Mouse (Mus musculus) MEL-GATA-1-ER (cell line): ENCODE measurements around the gene 0610040J01Rik.
A peak's percentile ranks its signal among the peaks of the same experiment; 100 is the strongest.

ENCODE experiments used
- DNase-seq: peaks from one replicate; pipeline ENCODE4 v3.0.0-alpha.2; 2012; ENCODE audit warnings: low read depth; ENCODE audit errors: extremely low read depth

0610040J01Rik gene

DNA sequence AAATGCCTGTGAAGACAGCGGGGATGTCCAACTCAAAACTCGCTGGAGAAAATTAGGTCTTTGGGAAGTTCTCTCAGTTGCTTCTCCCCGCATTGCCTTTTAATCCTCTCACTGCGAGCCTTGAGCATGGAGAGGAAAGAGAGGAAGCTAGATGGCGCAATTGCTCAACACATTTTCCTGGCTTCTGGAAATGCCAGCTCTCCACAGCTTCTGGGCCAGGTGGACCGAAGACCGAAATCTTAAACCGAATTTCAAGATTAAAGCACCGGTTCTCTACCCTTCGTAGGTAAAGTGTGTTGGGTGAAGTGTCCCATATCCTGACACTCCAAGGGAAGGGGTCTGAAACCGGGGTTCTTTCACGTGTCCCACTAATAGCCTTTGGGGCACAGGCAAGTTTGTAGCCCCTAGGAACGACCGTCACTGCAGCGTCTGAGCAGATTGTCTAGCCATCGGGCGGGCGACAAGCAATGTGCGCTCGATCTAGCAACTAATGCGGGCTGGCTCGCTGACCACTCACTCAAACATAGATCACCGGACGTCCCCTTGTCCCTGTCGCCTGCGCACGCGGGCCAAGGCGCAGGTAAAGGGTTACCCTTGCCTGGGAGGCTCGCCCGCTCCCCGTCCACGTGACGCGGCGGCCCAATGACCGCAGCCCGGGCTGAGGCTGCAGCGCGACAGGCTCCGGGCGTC is at the start of gene 0610040J01Rik:
Gene 0610040J01Rik, plus strand, starts transcription at position 545 of the 690 bp plus-strand sequence.
- no peak for DNase-seq

DNA sequence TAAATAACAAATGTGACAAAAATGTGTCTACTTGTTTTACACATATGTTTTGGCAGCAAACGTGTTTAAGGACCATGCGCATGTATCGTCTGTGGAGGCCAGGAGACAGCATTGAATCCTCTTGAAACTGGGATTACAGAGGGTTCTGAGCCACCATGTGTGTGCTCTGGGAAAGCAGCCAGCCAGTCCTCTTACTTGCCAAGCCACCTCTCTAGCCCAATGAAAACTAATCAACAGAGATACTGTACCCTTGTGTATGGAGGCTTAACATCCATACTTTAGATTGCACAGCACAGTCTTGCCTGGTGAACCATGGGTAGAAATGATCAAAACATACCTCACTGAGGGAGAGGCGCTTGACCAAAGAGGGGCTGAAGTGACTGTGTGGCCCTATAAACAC is 46.3 kb upstream of the 0610040J01Rik start:
- DNase-seq = no peak

DNA sequence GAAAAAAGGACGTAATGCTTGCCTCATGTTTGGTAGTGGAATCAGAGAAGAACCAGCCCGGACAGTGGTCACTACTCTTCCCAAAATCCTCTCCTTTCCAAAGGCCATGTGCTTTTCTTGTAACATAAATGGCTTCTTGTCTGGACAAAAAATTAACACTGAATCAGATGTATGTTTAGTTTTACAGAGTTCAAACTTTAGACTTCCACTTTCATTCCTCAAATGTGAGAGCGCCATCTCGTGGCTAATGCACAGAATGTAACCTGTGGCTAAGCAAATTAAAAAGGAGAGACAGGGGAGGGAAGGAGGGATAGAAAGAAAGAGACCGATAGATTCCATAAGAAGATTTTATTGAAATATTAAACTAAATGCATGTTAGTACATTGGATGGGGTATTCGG is 45.4 kb upstream of the 0610040J01Rik start:
- peak; percentile 39 for DNase-seq

DNA sequence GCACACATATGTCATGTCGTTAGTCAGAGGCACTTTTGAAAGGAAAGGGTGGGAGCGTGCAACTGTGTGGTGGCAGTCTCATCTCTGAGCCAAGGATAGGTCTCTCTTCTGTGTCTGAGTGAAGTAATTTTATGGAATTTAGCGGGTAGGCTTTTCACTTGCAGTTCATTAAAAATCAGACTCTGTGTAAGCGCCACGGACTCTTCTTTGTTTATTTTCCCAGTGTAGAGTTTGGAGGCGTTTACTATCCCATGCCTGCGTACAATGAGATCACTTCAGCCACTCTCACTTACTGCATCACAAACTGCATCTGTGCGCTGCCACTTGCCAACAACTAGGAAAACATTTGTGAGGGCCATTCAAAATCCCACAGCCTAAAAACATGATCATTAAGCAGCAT is 44.7 kb upstream of the 0610040J01Rik start:
- DNase-seq = no peak

DNA sequence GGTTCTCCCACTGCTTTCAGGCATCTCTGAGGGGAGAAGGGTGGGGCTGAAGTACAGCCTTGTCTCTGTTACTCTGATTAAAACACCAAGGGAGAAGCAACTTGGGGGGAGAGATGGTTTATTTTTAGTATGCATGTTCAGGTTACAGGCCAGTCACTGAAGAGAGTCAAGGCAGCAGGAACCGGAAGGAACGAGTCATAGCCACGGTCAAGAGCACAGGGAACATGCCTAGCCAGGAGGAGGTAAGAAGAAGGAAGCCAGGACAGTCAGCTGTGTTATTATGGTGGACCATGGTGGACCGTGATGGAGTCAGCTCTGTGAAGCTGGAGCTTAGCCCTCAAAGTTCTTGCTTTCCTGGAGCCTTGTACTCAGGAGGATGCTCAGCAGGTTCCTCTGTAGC is 43.9 kb upstream of the 0610040J01Rik start:
- DNase-seq = no peak

DNA sequence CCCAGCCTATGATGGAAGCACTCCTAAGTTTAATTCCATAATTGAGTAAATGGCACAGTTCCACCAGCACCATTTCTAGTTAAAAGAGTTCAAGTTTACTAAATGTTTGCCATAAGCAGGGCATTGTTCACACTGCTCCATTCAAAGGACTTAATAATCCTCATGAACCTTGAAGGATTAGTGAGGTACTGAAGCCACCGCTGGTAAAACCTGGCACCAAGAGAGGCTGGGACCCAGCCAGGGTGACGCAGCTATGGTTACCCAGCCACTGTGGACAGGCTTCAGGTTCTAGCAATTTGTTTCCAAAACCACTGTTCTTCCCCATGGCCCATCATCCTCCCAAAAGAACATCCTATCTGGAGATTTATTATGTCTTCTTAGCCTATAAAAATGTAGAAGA is 39.2 kb upstream of the 0610040J01Rik start:
- DNase-seq = no peak

DNA sequence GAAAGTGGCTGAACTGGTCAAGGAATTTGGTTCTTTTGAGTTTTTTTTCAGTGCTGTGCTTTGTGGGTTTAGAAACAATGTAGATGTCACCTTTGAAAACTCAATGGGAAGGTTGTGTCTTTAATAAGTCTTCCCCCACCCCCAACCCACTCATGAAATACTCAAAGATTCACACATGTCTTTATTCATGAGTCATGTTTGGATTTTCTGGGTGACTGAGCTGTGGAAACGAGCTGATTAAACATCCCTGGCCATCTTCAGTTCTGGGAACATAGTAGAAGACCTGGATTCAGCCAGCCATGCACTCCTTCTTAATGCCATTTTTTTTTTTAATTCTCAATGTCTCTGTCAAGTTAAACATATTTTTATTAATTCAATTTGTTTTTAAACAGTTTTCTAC is 38.6 kb upstream of the 0610040J01Rik start:
- no peak for DNase-seq

DNA sequence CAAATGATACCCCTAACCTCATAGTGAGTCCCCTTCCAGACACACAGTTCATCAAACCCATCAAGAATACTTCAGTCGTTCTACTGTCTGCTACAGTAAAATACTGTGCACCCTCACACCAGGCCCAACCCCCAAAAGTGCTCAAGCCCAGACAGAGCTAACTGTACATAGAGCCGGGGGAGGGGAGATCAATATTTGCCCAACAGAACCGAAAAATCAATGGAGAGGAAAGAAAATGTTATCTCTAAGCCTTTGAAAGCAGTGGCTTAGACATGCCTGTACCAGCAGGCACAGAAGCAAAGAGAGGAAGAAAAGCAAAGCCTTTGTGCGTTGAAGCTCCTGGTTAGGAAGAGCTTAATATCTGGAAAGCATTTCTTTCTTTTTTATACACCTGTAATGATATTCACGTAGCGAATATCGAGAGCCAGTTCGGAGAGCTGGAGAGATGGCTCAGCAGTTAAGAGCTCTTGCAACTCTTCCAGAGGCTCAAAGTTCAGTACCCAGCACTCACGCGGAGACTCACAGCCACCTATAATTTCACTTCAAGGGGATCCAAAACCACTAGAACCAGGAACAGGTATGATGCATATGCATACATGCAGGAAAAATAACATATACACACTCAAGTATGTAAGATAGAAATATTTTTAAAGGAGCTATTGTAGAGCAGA is 23.9 kb upstream of the 0610040J01Rik start:
- DNase-seq = no peak

DNA sequence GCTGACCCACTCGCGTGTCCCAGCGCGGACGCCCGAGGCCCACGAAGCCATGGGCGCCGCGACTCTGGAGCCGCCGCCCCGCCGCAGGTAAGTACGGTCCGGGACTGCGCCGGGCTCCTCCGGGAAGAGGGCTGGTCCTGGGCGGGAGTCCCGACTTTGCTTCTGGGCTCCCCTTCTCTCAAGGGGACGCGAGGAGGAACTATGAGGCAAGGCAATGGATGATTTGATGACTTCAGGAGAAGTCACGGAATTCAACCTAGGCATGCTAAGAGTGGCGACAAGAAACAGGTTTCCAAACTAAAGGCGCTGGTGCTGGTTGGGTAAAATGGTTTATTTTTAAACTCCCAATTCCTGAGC is 324 bp downstream of the 0610040J01Rik start:
- DNase-seq = no peak

DNA sequence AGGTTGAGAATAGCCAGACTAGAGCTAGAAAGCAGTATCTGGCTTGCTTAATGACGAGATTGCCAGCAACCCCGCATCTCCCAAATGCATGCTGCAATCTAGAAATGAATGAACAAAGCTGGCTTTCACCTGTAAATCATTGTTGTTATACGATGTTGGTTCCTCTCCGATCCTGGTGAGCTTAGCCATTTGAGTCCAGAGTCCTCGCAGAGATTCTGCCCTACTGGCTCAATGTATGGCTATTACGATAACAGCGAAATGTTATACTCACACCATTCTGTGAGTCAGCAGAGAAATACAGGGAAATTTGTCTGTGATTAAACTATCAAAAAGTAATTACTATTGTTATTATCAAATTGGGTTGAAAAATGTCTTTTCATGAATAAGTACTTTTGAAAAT is 4.5 kb downstream of the 0610040J01Rik start:
- DNase-seq = no peak

DNA sequence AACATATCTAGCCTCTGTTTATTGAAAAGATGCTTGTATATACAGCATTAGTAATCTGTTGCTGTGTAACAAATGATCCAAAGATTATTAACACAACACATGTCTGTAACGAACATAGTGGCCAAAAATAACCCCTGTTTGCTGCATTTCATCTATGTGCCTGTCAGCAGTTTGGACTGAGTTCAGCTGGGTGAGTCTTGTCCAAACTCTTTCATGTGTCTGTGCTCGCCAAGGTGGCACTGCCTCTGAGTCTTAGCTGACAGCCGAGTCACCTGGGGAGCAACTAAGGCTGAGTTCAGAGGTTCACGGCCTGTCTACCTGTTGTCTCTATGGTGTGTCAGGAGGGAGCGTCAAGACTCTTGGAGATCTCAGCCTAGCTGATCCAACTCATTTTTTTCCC is 5.1 kb downstream of the 0610040J01Rik start:
- DNase-seq = no peak

DNA sequence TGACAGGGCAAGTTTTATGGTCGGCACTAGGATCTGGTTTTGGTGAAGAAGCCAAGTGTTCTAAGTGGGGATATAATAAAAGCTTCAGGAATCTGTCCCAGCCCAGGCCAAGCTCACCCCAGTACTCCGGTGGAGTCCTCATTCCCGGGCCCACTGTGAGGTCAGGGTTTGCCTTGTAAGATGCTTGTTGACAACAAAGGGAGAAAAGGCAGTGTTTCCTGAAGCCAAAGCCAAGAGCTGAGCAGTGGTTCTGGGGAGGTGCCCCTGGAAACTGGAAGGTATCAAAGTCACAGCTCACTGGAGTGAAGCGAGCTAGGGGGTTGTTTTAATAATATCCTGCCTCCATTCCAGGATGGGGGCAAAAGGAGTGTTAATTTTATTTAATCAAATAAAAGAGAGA is 6.8 kb downstream of the 0610040J01Rik start:
- DNase-seq = no peak

DNA sequence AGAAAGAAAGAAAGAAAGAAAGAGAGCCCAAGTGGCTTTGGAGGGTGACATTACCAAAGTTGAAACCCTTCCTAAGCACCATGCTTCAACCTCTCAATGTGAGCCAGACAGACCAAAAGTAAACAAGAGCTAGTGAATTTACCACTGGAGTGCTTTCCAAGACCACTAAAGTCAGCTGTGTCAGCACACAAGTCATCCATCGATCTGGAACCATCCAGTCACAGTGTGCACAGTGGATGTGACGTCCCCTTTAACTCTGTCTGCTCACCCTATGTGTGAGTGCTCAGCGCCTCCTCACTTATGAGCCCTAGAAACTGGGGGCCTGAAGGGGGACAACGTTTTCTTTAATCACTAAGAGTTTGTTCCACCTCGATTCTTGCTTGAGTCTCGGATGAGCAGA is 7.4 kb downstream of the 0610040J01Rik start:
- DNase-seq = no peak

DNA sequence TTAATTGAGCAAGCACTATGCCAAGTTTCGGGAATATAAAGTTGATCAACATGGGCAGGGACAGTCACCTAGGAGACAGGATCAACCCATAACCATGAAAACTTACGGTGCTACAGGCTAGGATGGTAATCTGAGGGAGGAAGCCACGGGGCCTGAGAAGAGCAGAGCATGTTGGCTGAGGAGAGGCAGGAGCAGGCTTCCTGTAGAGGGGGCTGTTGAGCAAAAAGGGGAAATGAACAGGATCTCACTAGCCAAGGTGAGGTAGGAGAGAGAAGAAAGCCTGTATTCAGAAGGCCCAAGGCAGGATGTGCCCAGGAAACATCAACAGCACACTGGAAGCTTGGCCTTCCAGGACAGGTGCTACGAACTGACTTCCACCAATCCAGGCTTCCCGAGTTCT is 9.0 kb downstream of the 0610040J01Rik start:
- DNase-seq = peak; percentile 34

DNA sequence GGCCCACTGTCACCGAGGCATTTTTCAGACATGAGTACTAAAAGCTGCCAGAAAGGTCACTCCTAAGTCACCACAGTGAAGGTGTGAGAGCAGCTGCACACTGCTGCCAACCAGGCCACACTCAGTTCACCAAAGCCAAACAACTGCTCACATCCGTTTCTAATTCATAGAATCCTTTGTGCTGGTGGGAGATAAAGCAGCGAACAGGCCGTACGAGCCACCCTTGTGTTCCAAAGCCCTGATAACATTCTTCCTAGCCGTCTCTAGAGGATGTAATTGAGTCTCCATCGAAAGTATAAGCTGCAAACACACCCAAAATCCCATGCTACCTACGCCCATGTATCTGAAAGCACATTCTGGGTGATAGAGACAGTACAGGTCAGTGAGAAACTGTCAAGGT is 9.7 kb downstream of the 0610040J01Rik start:
- DNase-seq = peak; percentile 88

DNA sequence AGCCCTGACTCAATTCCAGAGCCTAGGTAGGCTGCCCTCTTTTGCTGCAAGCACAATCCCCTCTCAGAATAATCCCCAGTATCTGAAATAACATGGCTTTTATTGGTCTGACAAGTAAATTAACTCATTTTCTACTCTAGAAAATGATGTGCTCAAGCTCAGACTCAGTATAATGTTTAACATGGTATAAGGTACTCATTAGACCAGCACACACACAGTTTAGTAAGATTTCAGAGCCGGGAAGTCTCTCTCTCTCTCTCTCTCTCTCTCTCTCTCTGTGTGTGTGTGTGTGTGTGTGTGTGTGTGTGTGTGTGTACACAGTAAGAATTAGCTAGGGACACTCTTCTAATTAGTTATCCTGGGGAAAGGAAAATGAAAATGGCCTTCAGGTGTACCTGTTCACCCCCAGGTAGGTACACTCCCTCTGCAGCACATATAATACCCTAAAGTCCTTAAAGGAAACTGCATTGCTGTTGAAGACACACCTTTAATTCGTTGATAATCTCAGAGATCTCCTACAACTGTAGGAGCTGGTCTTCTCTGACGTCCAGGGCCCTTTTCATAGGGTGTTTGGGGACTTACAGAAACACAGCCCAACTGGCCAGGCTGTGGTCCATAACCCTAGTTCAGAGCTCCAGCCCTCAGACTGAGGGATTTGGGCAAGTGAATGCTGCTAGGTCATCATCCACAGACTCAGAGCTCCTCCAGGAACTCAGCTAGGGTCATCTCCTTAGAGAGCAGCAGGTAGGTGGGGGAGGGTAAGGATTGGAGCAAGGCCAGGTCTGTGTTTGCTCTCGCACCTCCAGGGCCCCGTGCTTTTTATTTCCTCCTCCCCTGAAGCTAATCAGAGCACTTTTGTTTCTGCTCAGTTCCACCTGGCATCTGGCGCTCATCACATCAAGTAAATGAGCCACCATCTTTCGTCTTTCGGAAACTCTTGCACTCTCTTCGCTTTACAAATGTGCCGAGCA is 11.5 kb downstream of the 0610040J01Rik start:
- no peak for DNase-seq

DNA sequence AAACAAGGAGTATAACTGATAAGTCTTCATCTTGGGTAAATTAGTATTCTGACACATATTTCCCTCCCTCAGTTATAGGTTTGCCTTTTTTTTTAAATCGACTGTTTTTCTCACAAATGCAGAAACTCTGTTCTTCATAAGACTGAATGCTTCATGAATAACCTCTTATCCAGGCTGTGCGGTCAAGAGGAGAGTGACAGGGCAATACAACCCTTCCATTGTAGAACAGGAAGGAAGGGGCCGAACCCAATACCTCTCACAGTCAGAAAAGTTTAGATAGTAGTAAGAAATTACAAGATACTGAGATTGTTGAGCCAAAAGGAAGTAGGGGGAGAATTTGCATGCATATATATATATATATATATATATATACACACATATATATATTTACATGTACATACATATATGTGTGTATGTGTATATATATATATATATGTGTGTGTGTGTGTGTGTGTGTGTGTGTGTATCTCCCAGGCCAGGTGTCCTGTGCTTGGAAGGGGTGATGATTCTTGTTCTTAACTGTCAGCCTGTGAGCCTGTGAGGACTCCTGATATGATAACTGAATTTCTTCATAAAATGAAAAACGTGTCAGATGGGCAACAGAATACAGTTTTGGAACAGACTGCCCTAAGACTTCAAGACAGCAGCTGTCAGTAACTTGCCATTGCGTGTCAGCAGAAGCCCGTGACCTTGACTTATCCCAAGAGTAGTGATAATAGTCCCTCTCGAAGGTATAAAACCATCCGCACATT is 12.6 kb downstream of the 0610040J01Rik start:
- DNase-seq = no peak

DNA sequence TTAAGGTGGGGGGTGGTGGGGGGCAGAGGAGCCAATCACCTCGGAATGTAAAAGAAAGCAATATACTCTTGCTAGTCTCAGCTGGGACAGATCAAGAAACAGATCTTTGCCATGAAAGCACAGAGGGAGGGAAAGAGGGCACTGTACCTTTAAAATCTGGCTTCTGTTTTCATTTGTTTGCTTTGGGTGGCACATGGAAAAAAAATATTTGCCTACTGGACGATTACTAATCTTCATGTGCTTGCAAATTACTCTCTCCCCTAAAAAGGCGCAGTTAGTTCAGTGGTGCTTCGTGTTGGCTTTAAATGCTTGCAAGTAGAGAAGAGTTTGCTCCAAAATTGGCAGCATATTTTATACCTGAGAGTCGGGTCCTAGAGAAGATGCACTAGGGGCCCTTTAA is 13.7 kb downstream of the 0610040J01Rik start:
- no peak for DNase-seq

DNA sequence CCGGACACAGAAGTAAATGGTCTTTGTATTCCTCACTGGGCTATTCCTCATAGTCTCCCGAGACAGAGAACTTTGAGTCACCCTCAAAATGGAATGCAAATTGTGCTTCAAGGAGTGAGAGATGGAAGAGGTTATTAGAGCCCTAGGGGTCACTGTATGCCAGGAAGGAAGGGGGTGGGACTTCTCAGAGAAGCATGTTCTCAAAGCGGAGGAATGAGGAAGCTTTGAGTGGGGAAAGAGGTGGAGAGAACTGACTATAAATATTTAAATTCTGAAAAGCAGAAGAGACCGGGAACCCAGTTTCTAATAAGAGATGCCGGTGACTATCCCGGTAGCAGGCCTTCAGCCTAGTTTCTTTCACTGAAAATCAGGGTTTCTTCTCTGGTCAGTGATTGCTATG is 14.8 kb downstream of the 0610040J01Rik start:
- DNase-seq = peak; percentile 66

DNA sequence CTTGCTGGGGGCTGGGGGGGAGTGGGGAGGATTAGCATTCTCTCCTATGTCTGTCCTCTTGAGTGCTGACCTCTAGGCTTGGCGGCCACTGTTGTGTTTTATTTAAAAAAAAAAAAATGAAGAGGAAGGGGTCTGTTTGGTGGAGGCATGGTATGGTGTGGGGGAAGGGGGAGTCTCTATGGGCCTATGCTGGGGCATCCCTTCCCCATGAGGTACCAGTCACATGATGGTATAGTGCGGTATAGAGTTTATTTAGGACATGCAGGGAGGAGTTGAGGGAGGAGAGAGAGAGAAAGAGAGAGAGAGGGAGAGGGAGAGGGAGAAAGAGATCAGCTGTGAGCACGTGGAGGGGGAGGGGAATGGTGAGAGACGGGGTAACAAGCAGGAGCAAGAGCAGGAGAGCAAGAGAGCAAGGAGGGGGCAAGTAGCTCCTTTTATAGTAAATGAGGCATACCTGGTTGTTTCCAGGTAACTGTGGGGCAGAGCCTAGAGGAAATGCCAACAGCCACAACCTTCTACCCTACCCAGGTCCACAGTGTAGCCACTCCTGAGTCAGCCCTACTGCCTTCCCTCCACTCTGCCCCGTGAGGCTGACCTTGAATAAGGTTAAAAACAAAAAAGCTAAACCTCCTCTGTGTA is 15.4 kb downstream of the 0610040J01Rik start:
- DNase-seq = no peak
